8 mouse cellular contexts compared by ENCODE assay signal in genomic region chr2:172440640-172441005, GRCm38 (mm10). TPM values are rescaled to one million over a fixed set of nuclear protein-coding genes. Genes with fewer than 3 reads are reported as not detected.
DNase-seq lines count a peak whose midpoint lies in the region; ATAC-seq and TF ChIP-seq lines count a peak whose summit lies in the region.

No protein-coding gene starts in this region.

- under 1% methylated on average over 21 of the region's 21 CpGs for WGBS in lung, adult 2 months
- WGBS in embryonic facial prominence, embryonic 13.5 days = under 1% methylated on average over 21 of the region's 21 CpGs
- WGBS in intestine, embryonic 16.5 days = 0% methylated on average over 21 of the region's 21 CpGs
- WGBS in neural tube, embryonic 13.5 days = 1% methylated on average over 21 of the region's 21 CpGs

- H3K36me3 ChIP-seq in embryonic facial prominence, embryonic 13.5 days = peaks cover 11% of the 10 kb centered on the region
- H3K36me3 ChIP-seq in intestine, embryonic 16.5 days (ENCODE audit: control insufficient read depth, insufficient read depth, low read length) = no peaks in the 10 kb centered on the region; the same call in 1 of the 2 replicates
- H3K36me3 ChIP-seq in neural tube, embryonic 13.5 days = peaks cover 12% of the 10 kb centered on the region

- no peak for TF ChIP-seq CTCF in lung, adult 2 months (IDR thresholded peaks at IDR 0.05; ENCODE audit: insufficient read depth, low read length)

- intact Hi-C loops in left cerebral cortex, postnatal 25 days (cut with DNase I) = loop anchor here (1.0 to 5.0 kb wide), 3 partner anchors 48 to 70 kb away; partner anchors contain the start of genes Aurka, Cass4 and Cstf1

- H3K4me2 ChIP-seq in embryonic facial prominence, embryonic 13.5 days = peak overlapping the region; percentile 95
- peak overlapping the region; percentile 60 for H3K4me2 ChIP-seq in intestine, embryonic 16.5 days (ENCODE audit: low read depth, low read length)
- peak overlapping the region; percentile 86 for H3K4me2 ChIP-seq in neural tube, embryonic 13.5 days

- peaks cover 12% of the 10 kb centered on the region for H3K4me1 ChIP-seq in lung, adult 2 months (ENCODE audit: control insufficient read depth, insufficient read depth, low read length)
- peaks cover 19% of the 10 kb centered on the region for H3K4me1 ChIP-seq in embryonic facial prominence, embryonic 13.5 days
- peaks cover 13% of the 10 kb centered on the region for H3K4me1 ChIP-seq in intestine, embryonic 16.5 days (ENCODE audit: control insufficient read depth, insufficient read depth, low read length)
- peaks cover 24% of the 10 kb centered on the region for H3K4me1 ChIP-seq in neural tube, embryonic 13.5 days (replicated peaks)

- DNase-seq in lung, adult 2 months = no peak
- no peak for DNase-seq in lung, postnatal 10 days
- no peak for DNase-seq in gastrocnemius, postnatal 4 days (ENCODE audit: low spot score in 2 of 2)
- no peak for DNase-seq in cerebellum, adult 11-12 months
- no peak for DNase-seq in left cerebral cortex, postnatal 25 days (ENCODE audit: low spot score in 2 of 2)

- H3K4me3 ChIP-seq in lung, adult 2 months (replicated peaks; ENCODE audit: extremely low read depth, low read depth, low read length) = peak overlapping the region; percentile 86
- peak overlapping the region; percentile 84 for H3K4me3 ChIP-seq in embryonic facial prominence, embryonic 13.5 days
- peak overlapping the region; percentile 65 for H3K4me3 ChIP-seq in intestine, embryonic 16.5 days (ENCODE audit: low read length)
- H3K4me3 ChIP-seq in neural tube, embryonic 13.5 days = peak overlapping the region; percentile 84

- peak overlapping the region; percentile 79 for H3K9ac ChIP-seq in embryonic facial prominence, embryonic 13.5 days
- peak overlapping the region; percentile 61 for H3K9ac ChIP-seq in intestine, embryonic 16.5 days (ENCODE audit: low read depth, low read length)
- H3K9ac ChIP-seq in neural tube, embryonic 13.5 days = peak overlapping the region; percentile 77

- no peaks in the 10 kb centered on the region for H3K9me3 ChIP-seq in embryonic facial prominence, embryonic 13.5 days
- H3K9me3 ChIP-seq in intestine, embryonic 16.5 days (ENCODE audit: control insufficient read depth, low read length) = no peaks in the 10 kb centered on the region
- H3K9me3 ChIP-seq in neural tube, embryonic 13.5 days = no peaks in the 10 kb centered on the region

- H3K27me3 ChIP-seq in embryonic facial prominence, embryonic 13.5 days = no peaks in the 10 kb centered on the region
- H3K27me3 ChIP-seq in intestine, embryonic 16.5 days (replicated peaks; ENCODE audit: control insufficient read depth, insufficient read depth, low read length) = no peaks in the 10 kb centered on the region
- no peaks in the 10 kb centered on the region for H3K27me3 ChIP-seq in neural tube, embryonic 13.5 days

- no peak for ATAC-seq in embryonic facial prominence, embryonic 13.5 days (ENCODE audit: insufficient number of reproducible peaks, insufficient read depth, low FRiP score, low TSS enrichment, low read depth)
- ATAC-seq in intestine, embryonic 16.5 days = peak; percentile 75
- peak; percentile 80 for ATAC-seq in neural tube, embryonic 13.5 days (ENCODE audit: low read depth)

- TF ChIP-seq POLR2A in lung, adult 2 months (IDR thresholded peaks at IDR 0.05; ENCODE audit: borderline replicate concordance, extremely low read depth, low read depth, low read length) = no peak

- peak overlapping the region; percentile 33; the same call in 1 of the 2 replicates for H3K27ac ChIP-seq in embryonic facial prominence, embryonic 13.5 days
- no peak overlapping the region for H3K27ac ChIP-seq in intestine, embryonic 16.5 days (ENCODE audit: low read length)
- peak overlapping the region; percentile 46; the same call in 1 of the 2 replicates for H3K27ac ChIP-seq in neural tube, embryonic 13.5 days (replicated peaks)

RNA-seq across cellular contexts. Expression of gene Rtf2, which starts 0.3 kb away (rescaled TPM):
- 34.1 and 47.6 TPM in 2 replicates for polyA plus RNA-seq in lung, adult 2 months (2012; rRNA removed)
- 76.4 and 78.4 TPM in 2 replicates for polyA plus RNA-seq in embryonic facial prominence, embryonic 13.5 days (2015; fragmentation: Nextera tagmentation; extraction: Ambion mirVana)
- 78.1 and 79.4 TPM in 2 replicates for polyA plus RNA-seq in intestine, embryonic 16.5 days (2015; fragmentation: Nextera tagmentation; extraction: Ambion mirVana)
- polyA plus RNA-seq in neural tube, embryonic 13.5 days (2015; fragmentation: Nextera tagmentation; extraction: Ambion mirVana) = 103 and 105 TPM in 2 replicates
- 10 to 100 TPM; 45.3 to 45.4 TPM for total RNA-seq in gastrocnemius, postnatal 4 days (2021)
- 10 to 100 TPM; 73.9 to 74.2 TPM for total RNA-seq in left cerebral cortex, postnatal 25 days (2021)

RNA-seq across cellular contexts. Expression of gene Gcnt7, which starts 17.8 kb away (rescaled TPM):
- polyA plus RNA-seq in lung, adult 2 months (2012; rRNA removed) = 0.06 TPM in 1 of 2 replicates, not detected in the other
- polyA plus RNA-seq in embryonic facial prominence, embryonic 13.5 days (2015; fragmentation: Nextera tagmentation; extraction: Ambion mirVana) = 1.4 and 2.1 TPM in 2 replicates
- 0.99 and 1.0 TPM in 2 replicates for polyA plus RNA-seq in intestine, embryonic 16.5 days (2015; fragmentation: Nextera tagmentation; extraction: Ambion mirVana)
- polyA plus RNA-seq in neural tube, embryonic 13.5 days (2015; fragmentation: Nextera tagmentation; extraction: Ambion mirVana) = 0.61 and 1.1 TPM in 2 replicates
- total RNA-seq in gastrocnemius, postnatal 4 days (2021) = not detected
- not detected for total RNA-seq in left cerebral cortex, postnatal 25 days (2021)

RNA-seq across cellular contexts. Expression of gene Fam209, which starts 31.7 kb away (rescaled TPM):
- polyA plus RNA-seq in lung, adult 2 months (2012; rRNA removed) = 0.25 and 0.26 TPM in 2 replicates
- polyA plus RNA-seq in embryonic facial prominence, embryonic 13.5 days (2015; fragmentation: Nextera tagmentation; extraction: Ambion mirVana) = 0.73 TPM in 1 of 2 replicates, not detected in the other
- polyA plus RNA-seq in intestine, embryonic 16.5 days (2015; fragmentation: Nextera tagmentation; extraction: Ambion mirVana) = 0.20 TPM in 1 of 2 replicates, not detected in the other
- polyA plus RNA-seq in neural tube, embryonic 13.5 days (2015; fragmentation: Nextera tagmentation; extraction: Ambion mirVana) = 0.49 TPM in 1 of 2 replicates, not detected in the other
- total RNA-seq in gastrocnemius, postnatal 4 days (2021) = 1 to 10 TPM in 1 of 2 experiments, under 1 TPM in 1; 0.83 to 1.1 TPM
- not detected for total RNA-seq in left cerebral cortex, postnatal 25 days (2021)

RNA-seq across cellular contexts. Expression of gene Cass4, which starts 47.0 kb away (rescaled TPM):
- 3.4 and 7.6 TPM in 2 replicates for polyA plus RNA-seq in lung, adult 2 months (2012; rRNA removed)
- 0.22 and 0.32 TPM in 2 replicates for polyA plus RNA-seq in embryonic facial prominence, embryonic 13.5 days (2015; fragmentation: Nextera tagmentation; extraction: Ambion mirVana)
- 0.17 and 0.21 TPM in 2 replicates for polyA plus RNA-seq in intestine, embryonic 16.5 days (2015; fragmentation: Nextera tagmentation; extraction: Ambion mirVana)
- polyA plus RNA-seq in neural tube, embryonic 13.5 days (2015; fragmentation: Nextera tagmentation; extraction: Ambion mirVana) = 0.22 and 0.46 TPM in 2 replicates
- 1 to 10 TPM in 1 of 2 experiments, under 1 TPM in 1; 0.62 to 1.1 TPM for total RNA-seq in gastrocnemius, postnatal 4 days (2021)
- under 1 TPM; 0.55 to 0.78 TPM for total RNA-seq in left cerebral cortex, postnatal 25 days (2021)
